Mouse (Mus musculus): ENCODE results near the gene Cldn2.

DNA sequence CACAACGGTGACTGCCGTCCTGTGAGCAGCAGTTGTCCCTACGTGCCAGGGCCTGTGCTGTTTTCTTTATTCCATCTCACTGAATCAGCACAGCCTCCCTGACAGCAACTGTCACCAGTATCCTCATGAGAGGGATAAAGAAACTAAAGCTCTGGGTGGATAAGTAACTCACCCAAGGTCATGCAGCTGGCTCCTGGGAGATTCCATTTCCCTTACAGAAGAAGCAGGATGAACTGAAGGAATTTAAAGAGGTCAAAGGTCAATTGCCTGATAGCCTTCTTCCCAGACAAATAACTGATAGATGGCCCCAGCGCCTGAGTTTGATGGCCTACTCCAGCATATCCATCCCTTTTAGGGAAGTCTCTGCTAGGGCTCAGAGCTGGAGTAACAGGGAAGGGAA, 23.3 kb upstream of the Cldn2 start:
- no peak for TF ChIP-seq POLR2A (IDR thresholded peaks at IDR 0.05; ENCODE audit: extremely low read depth, insufficient read depth, low read length)
- no peak for TF ChIP-seq CTCF (IDR thresholded peaks at IDR 0.05; ENCODE audit: low read depth, low read length)
